Mouse (Mus musculus) kidney, postnatal 4 days (tissue): ENCODE results near the gene Nek2.

Source experiments
- DNase-seq, 2 experiments: peaks; one replicate each; pipeline ENCODE4 v3.0.0; 2021; ENCODE audit warnings: mixed read lengths in 2 of 2

The Nek2 gene

DNA sequence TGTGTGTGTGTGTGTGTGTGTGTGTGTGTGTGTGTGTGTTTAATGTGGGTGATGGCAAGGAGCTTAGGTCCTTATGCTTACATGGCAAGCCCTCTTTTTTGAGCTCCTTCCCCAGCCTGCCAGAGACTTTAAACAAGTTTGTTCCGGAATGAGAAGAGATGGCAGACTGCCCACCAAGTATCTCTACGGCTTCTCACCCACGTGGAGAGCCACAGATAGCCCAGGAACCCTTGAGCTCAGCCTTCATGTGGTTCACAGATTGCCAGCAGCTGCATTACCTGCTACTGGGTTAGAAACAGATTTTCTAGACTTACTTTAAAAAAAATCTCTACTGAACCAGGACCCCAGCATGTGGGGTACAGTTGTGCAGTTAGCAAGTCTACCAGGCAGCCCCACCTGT, 38.6 kb downstream of the Nek2 start:
- DNase-seq: no peak

DNA sequence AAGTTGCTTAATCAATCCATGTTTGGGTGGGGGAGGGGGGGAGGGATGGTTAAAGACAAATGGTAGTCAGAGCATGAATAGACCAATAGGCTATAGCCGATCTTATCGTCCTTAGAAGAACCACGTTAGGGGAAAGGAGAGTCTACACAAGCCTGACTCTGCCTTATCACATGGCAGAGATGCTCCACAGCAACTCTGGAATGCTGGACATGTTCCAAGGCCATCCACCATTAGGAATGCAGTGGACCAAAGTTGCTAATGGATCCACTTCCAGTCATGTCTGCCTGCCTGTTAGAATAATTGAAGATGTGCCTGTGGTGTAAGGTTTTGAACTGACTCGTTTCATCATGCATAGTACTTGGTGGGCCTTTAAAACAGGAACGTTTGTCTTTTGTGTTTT, 40.0 kb downstream of the Nek2 start:
- DNase-seq: no peak

DNA sequence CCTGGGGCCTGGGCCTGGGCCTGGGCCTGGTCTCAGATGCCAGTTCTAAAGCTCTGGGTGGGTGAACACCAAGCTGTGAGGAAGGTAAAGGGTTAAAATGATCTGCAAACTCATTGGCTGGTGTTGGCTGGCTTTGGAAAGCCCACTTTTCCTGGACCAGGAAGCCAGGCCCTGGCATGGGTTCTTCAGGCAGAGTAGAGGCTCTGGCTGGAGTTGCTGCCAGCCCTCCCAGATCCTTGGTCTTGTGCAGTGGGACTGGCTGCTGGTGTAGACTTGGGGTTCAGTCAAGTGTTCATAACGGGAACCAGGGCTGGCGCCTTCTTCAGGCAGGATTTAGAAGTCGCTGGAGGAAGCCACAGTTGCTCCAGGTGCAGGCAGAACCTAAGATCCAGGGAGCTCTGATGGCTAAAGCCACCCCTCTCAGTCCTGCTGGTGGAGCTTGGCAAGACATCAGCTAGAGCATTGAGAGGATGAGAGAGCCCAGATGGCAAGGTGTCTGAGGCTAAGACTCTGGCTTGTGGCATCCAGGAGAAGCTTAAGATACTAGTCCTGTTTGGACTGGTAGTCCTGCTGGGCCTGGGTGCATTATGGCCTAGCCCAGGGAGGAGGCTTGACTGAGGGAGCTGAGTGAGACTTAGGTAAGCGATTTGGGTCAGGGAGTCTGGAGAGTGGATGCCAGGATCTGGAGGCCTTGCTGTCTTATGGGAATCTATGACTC, 42.7 kb downstream of the Nek2 start:
- DNase-seq: no peak

DNA sequence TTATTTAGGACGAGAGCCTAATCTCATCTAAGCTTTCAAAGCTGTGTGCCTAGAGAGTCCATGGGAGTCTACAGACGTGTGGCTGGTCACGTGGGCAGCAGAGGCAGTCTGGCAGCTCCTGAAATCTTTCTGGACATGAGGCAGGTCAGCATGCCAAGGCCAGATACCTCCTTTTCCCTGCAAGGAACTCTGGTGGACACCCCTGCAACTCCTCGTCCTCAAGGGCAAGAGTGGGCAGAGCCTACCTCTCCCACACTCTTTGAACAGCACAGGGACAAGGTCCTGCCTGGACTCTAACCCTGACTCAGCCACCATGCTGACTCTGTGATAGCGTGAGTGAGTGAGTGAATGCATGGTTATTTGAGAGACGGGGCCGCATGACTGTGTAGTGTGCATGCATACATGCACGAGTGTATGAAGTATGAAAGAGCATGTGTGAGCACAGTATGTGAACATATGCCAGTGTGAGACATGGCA, 43.3 kb downstream of the Nek2 start:
- DNase-seq: no peak

DNA sequence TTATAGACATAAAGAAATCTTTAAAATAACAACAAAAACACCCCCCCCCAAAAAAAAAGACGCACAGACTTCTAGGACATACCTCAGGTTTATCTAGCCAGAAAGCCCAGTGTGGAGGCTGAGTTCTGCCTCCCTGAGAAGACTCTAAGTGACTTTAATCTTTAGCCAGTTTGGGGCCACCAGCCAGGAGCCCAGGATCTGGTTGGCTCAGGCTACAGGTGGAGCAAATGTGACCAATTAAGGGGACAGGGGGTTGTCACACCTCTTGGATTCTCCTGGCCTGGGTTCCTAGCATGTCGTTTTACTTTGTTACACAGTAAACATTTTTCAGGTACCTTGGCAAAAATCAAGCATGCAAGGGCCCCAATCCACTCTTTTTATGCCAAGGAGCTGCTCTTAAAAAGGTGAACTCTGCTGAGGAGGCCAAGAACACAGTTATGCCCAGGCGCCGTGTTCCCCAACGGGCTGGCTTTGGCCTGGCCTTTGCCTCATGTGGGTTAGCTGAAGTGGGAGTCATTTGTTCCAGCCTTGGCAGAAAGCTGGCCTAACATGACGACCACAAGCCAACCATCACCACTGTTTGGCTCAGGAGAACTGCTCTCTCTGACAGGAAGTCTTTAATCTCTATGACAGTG, 50.9 kb downstream of the Nek2 start:
- no peak for DNase-seq

DNA sequence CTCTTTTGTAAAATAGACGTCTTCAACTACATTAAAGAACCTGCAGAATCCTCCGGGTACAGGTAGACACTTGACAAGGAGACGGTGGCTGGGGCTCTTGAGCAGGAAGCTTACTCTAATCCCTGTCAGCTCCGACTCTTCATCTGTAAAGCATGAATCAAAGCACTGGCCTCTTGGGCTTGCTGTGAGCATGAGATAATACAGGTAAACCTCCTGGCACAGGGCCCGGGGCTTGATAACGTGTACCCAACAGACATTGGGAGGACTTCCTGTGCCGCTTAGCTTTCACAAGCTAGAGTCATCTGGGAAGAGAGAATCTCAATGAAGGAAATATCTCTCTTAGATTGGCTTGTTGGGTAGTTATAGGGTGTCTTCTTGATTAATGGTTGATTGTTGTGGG, 53.8 kb downstream of the Nek2 start:
- no peak for DNase-seq

DNA sequence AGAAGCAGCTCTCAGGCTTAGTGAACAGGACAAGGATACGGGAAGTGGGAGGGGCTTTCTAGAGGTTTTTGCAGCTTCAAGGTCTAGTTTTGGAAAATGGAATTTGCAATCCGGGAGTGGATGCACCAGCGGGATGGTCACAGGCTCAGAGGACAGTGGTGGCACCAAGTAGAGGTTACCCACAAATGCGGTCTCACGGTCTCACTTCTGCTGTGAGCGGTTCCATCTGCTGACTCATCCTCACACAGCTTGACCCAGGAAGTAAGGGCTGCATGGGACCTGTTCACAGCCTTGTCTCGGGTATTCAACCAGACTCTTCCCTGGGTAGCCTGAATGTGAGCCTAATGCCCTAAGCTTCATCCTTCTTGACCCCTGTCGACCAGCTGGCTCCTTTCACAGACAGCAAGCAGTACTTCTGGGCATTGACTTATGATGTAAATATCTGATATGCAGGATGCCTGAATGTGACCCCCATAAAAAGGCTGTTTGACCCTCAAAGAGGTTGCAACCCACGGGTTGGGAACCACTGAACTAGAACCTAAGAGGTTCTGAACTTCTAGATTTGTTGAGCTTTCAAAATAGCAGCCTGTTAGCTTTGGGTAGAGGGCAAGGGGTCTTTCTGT, 54.5 kb downstream of the Nek2 start:
- peak in 1 of 2 experiments; percentile 29 for DNase-seq

DNA sequence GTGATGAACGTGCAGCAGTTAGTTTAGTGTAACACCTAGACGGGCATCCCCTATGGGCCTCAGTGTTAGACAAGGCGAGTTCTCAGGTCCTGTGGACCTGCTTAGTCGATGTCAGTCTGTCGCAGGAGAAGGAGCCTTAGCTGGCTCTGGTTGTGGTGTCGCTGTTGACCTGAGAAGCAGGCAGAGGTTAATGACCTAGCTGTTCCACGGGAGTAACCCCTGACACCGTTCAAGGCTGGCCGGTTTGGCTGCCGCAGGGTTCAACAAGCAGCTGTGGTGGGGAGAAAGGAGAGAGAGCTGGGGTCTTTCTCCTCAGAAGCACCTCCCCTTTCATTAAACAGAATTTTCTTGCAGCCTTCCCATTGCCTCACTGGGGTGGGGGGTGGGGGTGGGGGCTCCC, 56.4 kb downstream of the Nek2 start:
- no peak for DNase-seq

DNA sequence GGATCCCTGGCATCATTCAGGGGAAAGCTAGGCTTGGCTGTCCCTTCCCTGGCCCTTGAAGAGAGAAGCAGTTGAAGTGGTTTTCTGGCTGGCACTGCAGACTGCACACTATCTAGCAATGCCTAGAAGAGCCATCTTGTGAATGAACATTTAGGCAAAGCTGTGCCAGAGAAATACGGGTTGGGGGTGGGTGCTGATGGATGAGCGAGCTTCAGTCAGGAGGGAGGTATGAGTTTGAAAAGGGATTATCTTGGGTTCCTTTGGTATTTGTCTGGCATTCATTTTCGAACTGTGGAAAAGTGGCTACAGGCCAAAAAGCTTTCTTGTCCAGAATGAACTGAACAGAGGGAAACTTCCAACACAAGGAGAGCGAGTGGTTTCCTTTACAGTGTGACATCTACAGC, 57.3 kb downstream of the Nek2 start:
- DNase-seq: no peak

DNA sequence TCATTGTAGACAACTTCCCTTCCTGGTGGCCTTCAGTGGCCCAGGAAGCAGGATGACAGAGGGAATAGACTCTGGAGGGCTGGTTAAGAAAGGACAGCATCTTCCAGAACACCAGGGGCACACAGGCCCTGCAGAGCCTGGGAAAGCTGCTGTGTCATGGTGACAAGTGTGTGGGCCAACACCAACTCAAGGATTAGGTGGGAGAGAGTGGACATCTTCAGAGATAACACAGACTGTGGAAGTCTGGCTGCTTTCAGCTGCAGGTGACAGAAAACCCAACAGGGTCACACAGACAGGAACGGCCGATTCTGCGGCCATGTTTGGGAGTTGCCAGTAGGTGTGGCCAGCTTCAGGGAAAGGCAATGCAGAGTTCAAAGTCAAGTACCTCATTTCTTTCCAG, 59.0 kb downstream of the Nek2 start:
- DNase-seq: no peak

DNA sequence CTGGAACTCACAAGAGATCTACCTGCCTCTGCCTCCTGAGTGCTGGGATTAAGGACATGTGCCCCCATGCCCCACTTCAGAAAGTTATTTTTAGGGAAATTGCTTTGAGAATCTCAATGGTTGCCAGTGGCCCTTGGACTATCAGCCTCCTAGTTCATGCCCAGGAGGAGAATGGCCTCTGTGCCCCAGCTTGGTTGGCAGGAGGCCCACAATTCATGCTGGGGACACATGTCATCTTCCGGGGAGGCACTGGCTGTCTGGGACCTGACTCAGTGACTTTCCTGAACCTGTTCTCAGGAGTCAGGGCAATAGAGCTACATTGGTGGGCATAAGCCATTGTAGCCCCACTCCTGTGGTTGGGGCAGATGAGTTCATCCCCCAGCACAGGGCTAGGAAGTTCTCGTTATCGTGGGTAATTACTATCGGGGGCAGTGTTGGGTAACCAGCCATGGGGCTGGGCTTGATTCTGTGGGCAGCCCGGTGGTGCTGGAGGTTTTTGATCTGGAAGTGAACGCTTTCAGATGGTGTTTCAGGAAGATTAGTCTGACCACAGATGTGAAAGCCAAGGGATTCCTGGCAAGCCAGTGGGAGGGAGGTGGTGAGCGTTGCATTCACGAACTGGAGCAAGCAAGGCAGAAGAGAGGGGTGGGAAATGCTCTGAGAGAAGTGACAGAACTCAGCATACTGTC, 59.8 kb downstream of the Nek2 start:
- DNase-seq: no peak

DNA sequence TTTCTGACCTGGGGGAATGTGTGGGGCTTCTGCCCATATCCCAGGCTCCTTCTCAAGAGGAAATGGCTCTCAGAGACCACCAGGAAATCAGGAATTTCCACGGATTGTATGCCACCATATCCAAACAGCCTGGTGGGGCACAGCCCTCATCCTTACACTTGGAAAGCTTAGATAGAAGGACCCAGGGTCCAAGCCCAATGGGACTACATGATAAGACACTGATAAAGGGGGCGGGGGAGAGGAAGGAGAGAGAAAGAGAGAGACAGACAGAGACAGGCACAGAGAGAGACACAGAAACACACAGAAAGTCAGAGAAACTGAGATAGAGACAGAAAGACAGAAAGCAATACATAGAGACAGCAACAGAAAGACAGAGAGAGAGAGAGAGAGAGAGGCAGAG, 60.4 kb downstream of the Nek2 start:
- DNase-seq: no peak
